Mouse (Mus musculus): ENCODE data around the gene Tnmd.

Gene Tnmd

GRCm38 (mm10) chrX:133850680-133851079 lies at the start of gene Tnmd:
TSS of gene Tnmd (plus strand) at chrX:133850980.
- no peak for DNase-seq

- no peak for DNase-seq
These were observed 2.9 kb downstream of the Tnmd start for GRCm38 (mm10) chrX:133853637-133854036.

GRCm38 (mm10) chrX:133869743-133870142 lies 19.0 kb downstream of the Tnmd start:
- no peak for DNase-seq

GRCm38 (mm10) chrX:133887308-133887707 lies 36.5 kb downstream of the Tnmd start:
- no peak for DNase-seq

GRCm38 (mm10) chrX:133888111-133888510 lies 37.3 kb downstream of the Tnmd start:
- no peak for DNase-seq

GRCm38 (mm10) chrX:133898014-133898542 lies 47.3 kb downstream of the Tnmd start, which contains the start of gene Tspan6:
TSS of gene Tspan6 (minus strand) at chrX:133898429.
- DNase-seq: peak; percentile 64

GRCm38 (mm10) chrX:133908261-133908660 lies 57.5 kb downstream of the Tnmd start, which contains the start of gene Srpx2:
TSS of gene Srpx2 (plus strand) at chrX:133908426.
- DNase-seq: no peak

GRCm38 (mm10) chrX:133911397-133912103 lies 60.8 kb downstream of the Tnmd start:
- no peak for DNase-seq

- no peak for DNase-seq
These were observed 62.2 kb downstream of the Tnmd start for GRCm38 (mm10) chrX:133913006-133913405.

GRCm38 (mm10) chrX:133914219-133914618 lies 63.4 kb downstream of the Tnmd start:
- DNase-seq: no peak
